Mouse (Mus musculus) erythroblast, embryonic 14.5 days (primary cell): Measurements from ENCODE around the gene C2cd2l. TPM values are rescaled to one million over a fixed set of nuclear protein-coding genes. Genes with fewer than 3 reads are reported as not detected.
A peak's percentile ranks its signal among the peaks of the same experiment; 100 is the strongest.

Source experiments
- H3K27me3 ChIP-seq: 2 replicates; pipeline ENCODE4 v1.6.1; 2012; ENCODE audit warnings: inconsistent platforms; ENCODE audit not compliant: control insufficient read depth
- H3K36me3 ChIP-seq: 2 replicates; pipeline ENCODE4 v1.6.1; 2012; ENCODE audit warnings: mild to moderate bottlenecking, inconsistent platforms; ENCODE audit not compliant: control insufficient read depth
- H3K4me1 ChIP-seq: 2 replicates; pipeline ENCODE4 v1.6.1; 2012; ENCODE audit warnings: inconsistent platforms; ENCODE audit not compliant: control insufficient read depth
- H3K4me3 ChIP-seq: replicated peaks from 2 replicates; pipeline ENCODE3; 2012; ENCODE audit warnings: moderate library complexity, mild to moderate bottlenecking, inconsistent platforms
- H3K9me3 ChIP-seq: 2 replicates; pipeline ENCODE4 v1.6.1; 2012; ENCODE audit warnings: low read length, inconsistent platforms, mixed read lengths; ENCODE audit not compliant: control insufficient read depth
- GATA1 ChIP-seq: IDR thresholded peaks from 2 replicates; pipeline ENCODE4 v1.6.1; 2012; ENCODE audit warnings: low read length, inconsistent platforms, mixed read lengths
- TAL1 ChIP-seq: IDR thresholded peaks from 3 replicates; pipeline ENCODE4 v1.6.1; 2012; ENCODE audit warnings: low read length, inconsistent platforms, mixed read lengths
- polyA plus RNA-seq: library from polyadenylated mRNA; stranded (reverse); fragments of >175 nt; gene quantifications from 2 replicates; pipeline ENCODE4 v1.2.3, GENCODE M21; 2012

The C2cd2l gene
- polyA plus RNA-seq, 1 experiment = 25.4 TPM

GRCm38 (mm10) chr9:44318076-44318825 lies 1.8 kb downstream of the C2cd2l start:
- Histone ChIP-seq H3K4me1 (peaks cover 59% of the 10 kb centered on the region), H3K27me3 (no peaks in the 10 kb centered on the region), H3K9me3 (no peaks in the 10 kb centered on the region), H3K4me3 (peak overlapping the region; percentile 90), H3K36me3 (peaks cover 56% of the 10 kb centered on the region)
- no peak for TF ChIP-seq GATA1
- TF ChIP-seq TAL1 = no peak

- Histone ChIP-seq H3K36me3 (peaks cover 64% of the 10 kb centered on the region), H3K27me3 (no peaks in the 10 kb centered on the region), H3K4me1 (peaks cover 60% of the 10 kb centered on the region), H3K9me3 (no peaks in the 10 kb centered on the region), H3K4me3 (peak overlapping the region; percentile 90)
- no peak for TF ChIP-seq GATA1
- no peak for TF ChIP-seq TAL1
Measured at GRCm38 (mm10) chr9:44317452-44317851, 2.6 kb downstream of the C2cd2l start.

GRCm38 (mm10) chr9:44314910-44315309 lies 5.2 kb downstream of the C2cd2l start:
- H3K4me3 ChIP-seq = no peak overlapping the region
- TF ChIP-seq TAL1 (no peak), GATA1 (no peak)
- H3K27me3 ChIP-seq = no peaks in the 10 kb centered on the region
- H3K36me3 ChIP-seq = peaks cover 88% of the 10 kb centered on the region
- peaks cover 52% of the 10 kb centered on the region for H3K4me1 ChIP-seq
- H3K9me3 ChIP-seq = no peaks in the 10 kb centered on the region

- no peak overlapping the region for H3K4me3 ChIP-seq
- H3K9me3 ChIP-seq = no peaks in the 10 kb centered on the region
- TF ChIP-seq GATA1 (no peak), TAL1 (no peak)
- no peaks in the 10 kb centered on the region for H3K27me3 ChIP-seq
- peaks cover 52% of the 10 kb centered on the region for H3K4me1 ChIP-seq
- H3K36me3 ChIP-seq = peaks cover 95% of the 10 kb centered on the region
Measured at GRCm38 (mm10) chr9:44314257-44314547, 5.9 kb downstream of the C2cd2l start.

DNA sequence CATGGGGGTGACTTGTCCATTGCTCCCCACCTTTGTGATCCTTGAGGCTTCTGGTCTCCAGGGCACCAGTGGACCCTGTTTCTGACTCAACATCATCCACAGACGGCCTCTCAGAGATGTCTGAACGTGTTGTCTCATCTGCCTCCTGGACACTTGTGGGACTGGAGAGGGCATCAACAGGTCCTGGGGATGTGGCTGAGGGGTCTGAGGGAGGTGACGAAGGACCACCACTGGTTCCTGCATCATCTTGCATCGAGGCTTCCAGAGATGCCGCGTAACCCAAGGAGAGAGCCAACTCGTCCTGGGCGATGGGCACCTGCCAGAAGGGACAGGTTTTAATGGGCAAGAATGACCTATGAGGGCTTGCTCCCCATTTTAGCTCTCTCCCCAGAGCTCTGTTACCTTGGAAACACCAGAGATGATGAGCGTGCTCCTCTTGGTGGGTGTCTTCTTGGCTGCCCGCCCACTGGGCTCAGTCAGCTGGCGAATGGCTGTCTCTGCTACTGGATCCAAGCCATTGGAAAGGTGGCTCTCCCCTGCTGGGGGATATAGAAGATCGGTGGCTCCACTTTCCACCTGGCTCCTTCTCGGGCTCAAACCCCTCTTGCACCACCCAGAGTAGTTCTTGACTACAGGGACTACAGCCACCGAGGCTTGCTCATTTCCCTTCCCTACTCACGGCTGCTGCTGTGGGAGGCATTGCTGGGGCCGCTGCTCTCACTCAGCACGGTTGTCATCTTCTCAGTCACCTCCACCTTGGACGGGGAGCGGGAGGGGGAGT lies 6.4 kb downstream of the C2cd2l start:
- no peak for TF ChIP-seq TAL1
- TF ChIP-seq GATA1 = no peak
- Histone ChIP-seq H3K9me3 (no peaks in the 10 kb centered on the region), H3K4me3 (no peak overlapping the region), H3K36me3 (peaks cover 98% of the 10 kb centered on the region), H3K27me3 (no peaks in the 10 kb centered on the region), H3K4me1 (peaks cover 46% of the 10 kb centered on the region)

GRCm38 (mm10) chr9:44311136-44312134 lies 8.7 kb downstream of the C2cd2l start:
- no peak overlapping the region for H3K4me3 ChIP-seq
- H3K27me3 ChIP-seq = no peaks in the 10 kb centered on the region
- TF ChIP-seq GATA1 = no peak
- TF ChIP-seq TAL1 = no peak
- H3K9me3 ChIP-seq = no peaks in the 10 kb centered on the region
- H3K36me3 ChIP-seq = peaks cover 84% of the 10 kb centered on the region
- H3K4me1 ChIP-seq = peaks cover 34% of the 10 kb centered on the region

- Histone ChIP-seq H3K4me3 (no peak overlapping the region), H3K9me3 (no peaks in the 10 kb centered on the region), H3K36me3 (peaks cover 77% of the 10 kb centered on the region), H3K4me1 (peaks cover 37% of the 10 kb centered on the region), H3K27me3 (no peaks in the 10 kb centered on the region)
- TF ChIP-seq TAL1 (no peak), GATA1 (no peak)
Measured at GRCm38 (mm10) chr9:44310750-44311135, 9.3 kb downstream of the C2cd2l start.

- Histone ChIP-seq H3K4me3 (no peak overlapping the region), H3K36me3 (peaks cover 67% of the 10 kb centered on the region), H3K9me3 (no peaks in the 10 kb centered on the region), H3K27me3 (no peaks in the 10 kb centered on the region), H3K4me1 (peaks cover 38% of the 10 kb centered on the region)
- TF ChIP-seq TAL1 (no peak), GATA1 (no peak)
Measured at GRCm38 (mm10) chr9:44309756-44310155, 10.3 kb downstream of the C2cd2l start.
